Mouse (Mus musculus): ENCODE results near the gene Ugt2a3.
"Not testable (repeated sequence)": the region's sequence is repeated elsewhere in the genome, so short reads cannot be mapped to it uniquely, and the experiment has no call there.

Ugt2a3 gene

DNA sequence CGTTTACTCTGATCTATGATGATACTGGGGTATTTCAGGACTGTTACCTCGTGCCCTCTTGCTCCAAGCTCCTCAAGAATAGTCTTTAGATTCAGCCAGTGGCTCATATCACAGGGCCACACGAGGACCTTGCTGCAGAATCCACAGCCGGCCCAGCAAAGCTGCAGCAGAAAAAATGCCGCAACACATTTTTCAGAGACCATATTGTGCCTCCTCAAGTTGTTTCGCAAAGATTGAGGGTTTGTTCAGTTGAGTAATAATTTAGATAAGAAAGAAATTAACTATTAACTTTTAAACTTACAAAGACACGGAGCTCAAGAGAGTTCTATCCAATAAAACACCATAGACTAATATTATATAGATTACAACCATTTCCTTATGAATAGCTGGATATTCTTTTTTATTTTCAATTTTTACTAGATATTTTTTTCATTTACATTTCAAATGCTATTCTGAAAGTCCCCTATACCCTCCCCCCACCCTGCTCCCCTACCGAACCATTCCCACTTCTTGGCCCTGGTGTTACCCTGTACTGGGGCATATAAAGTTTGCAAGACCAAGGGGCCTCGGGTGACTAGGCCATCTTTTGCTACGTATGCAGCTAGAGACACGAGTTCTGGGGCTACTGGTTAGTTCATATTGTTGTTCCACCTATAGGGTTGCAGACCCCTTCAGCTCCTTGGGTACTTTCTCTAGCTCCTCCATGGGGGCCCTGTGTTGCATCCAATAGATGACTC lies at the start of gene Ugt2a3:
TSS of gene Ugt2a3 (minus strand) at position 235 of the 737 bp plus-strand sequence.
- DNase-seq (ENCODE audit: low spot score in 2 of 2), result no peak

DNA sequence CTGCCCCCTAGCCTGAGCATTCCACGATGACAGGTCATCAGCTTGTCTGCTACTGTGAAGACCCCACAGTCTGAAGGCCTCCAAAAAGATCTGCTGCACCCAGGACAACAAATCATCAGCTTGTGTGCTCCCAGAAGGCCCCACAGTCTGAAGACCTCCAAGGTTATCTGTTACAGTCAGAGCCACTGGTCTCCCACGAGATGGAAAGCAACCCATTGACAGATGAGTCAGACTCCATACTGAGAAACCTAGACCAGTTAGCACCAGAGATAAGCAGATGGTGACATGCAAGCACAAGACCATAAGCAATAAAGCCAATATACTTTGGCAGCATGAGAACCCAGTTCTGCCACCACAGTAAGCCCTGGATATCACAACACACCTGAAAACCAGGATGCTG lies 43.2 kb upstream of the Ugt2a3 start:
- DNase-seq (ENCODE audit: low spot score in 2 of 2), result no peak

DNA sequence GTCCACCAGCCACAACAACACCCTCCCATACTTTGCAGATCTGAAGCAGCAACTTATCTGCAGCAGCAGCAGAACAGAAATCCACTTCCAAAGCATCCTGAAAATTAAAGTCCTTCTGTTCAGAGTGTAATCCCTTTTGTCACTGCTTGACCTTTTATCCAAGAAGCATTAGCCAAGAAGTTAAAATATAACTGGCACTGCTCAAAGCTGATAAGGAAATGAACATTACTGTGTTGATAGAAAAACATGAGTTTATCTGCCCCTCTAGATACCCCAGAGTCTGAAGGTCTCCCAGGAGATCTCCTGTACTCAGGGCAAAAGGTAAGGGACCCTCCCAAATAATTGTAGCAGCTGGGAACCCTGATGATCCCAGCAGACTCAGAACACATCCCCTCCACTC lies 42.8 kb upstream of the Ugt2a3 start:
- DNase-seq (ENCODE audit: low spot score in 2 of 2), result no peak

DNA sequence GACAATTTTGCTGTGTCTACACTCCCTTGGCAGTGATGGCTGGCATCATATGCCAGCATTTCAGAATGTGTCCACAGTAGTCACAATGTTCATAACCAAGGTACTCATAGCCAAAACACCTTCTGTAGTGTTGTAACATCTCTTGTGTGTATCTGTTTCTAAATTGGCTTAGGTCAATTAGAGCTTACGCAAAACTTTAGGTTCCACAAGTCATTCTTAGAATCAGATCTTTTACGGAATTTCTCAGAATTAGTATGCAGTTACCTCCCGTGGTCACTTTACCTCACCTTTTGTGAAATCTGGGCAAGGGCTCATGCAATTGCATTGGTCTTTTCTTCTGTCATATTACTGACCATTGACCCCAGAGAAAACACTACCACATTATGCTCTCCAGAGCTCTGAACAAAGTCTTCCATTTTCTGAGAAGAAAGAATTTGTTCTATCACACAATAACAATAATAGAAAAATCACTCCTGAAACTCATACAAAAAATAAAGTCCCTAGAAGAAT lies 38.9 kb upstream of the Ugt2a3 start:
- DNase-seq (ENCODE audit: low spot score in 2 of 2), result no peak

DNA sequence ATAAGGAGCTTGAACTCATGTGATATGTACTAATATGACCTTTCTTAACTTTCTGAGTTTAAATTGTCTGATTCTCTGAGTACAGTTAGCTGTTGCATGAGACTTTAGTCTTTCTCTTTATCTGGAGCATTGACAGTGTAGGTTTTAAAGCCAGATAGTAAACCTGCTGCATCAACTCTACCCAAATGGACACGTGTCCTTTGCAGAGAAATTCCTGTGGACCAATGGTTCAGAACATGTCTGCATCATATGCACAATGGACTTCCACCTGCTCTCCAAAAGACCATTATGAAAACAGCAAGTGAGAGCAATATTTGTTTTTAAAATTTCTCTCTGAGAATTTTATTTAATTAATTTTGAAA lies 36.5 kb upstream of the Ugt2a3 start:
- no peak for DNase-seq (ENCODE audit: low spot score in 2 of 2)

DNA sequence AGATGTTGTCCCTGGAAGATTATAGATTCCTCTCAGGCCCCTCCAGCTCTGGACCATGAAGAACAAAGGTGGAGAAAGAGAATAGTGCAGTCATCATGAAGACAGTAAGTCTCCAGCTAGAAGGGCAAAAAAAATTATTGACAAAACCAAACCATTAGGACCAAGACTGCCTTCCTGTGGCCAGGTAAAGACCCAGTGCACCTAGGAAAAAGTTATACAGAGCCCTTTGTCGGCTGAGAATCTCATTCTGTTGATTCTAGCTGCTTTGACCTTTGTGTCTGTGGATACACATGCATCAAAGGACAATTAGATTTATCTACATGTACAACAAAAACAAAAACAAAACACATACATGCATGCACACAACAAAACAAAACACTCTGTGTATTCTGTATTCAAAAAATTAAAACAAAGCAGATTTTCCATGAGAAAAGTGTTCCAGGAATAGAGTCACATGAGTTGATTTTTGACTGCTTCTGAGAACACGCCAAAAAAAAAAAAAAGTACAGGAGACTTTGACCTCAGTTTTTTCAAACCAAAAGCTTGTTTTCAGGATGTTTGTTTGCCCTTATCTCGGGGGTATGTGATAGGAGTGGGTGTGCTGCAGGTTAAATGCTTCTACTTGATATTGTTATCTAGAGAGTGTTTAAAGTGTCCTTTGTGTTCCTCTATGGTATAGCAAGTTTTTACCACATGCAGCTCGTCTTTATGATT lies 36.0 kb upstream of the Ugt2a3 start:
- not testable (repeated sequence) for DNase-seq (ENCODE audit: low spot score in 2 of 2)

DNA sequence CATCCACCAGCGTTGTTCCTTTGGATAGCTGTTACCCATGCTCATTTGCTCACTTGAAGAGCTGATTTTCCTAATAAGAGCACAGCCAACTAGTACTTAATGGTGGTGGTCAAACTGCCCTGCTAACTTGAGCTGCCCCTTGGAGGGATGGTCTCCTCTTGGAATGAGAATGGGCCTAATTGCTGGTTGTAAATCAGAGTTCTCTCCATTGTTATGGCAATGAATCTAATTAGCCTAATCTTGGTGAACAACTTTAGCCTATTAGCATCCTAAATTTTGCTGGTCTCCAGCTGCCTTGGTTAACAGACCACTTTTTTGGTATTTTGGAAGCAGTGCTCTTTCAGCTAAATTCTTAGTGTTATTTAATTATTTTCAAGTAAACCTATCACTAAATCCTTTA lies 13.4 kb upstream of the Ugt2a3 start:
- DNase-seq (ENCODE audit: low spot score in 2 of 2), result no peak

DNA sequence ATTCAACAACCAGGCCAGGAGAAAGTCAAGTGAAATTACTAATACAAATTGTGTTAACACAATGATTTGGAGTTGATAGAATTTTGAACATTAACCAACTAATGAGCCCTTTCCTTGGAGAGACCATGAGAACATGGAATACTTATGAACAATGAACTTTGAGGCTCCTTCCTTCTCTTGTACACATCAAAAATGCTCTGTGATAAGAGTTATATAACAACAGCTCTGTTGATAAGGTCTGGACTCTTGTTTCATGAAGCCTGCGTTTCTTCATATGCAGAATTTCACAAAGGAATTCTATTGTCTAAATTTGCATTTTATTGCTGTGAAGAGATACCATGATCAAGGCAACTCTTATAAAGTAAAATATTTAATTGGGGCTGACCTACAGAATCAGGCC lies 12.2 kb upstream of the Ugt2a3 start:
- not testable (repeated sequence) for DNase-seq (ENCODE audit: low spot score in 2 of 2)

DNA sequence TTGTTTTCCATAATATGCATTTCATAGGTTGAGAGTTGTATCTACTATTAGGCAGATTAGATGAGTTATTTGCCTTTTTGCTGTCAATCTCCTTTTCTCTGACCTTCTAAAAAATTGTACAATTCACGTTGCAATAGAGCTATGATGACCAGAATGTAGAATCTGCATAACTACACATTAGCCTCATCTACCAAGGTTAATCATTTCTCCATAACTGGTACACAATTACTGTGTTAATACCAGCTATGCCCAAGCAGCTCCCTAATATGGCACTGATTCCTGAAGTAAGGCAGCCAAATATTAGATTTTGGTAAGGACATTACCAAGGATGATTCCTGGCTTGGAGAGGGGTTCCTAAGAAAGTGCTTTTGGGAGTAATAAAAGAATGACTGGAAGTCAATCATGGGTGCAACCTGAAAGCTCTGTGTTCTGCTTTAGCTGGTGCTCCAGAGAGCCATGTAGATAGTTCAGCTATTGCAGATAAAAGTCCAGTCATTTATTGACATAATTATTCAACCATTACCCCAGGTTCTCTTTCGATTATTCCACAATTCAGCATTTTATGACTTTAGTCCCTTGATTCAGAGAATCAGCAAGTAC lies 10.6 kb upstream of the Ugt2a3 start:
- DNase-seq (ENCODE audit: low spot score in 2 of 2), result not testable (repeated sequence)

DNA sequence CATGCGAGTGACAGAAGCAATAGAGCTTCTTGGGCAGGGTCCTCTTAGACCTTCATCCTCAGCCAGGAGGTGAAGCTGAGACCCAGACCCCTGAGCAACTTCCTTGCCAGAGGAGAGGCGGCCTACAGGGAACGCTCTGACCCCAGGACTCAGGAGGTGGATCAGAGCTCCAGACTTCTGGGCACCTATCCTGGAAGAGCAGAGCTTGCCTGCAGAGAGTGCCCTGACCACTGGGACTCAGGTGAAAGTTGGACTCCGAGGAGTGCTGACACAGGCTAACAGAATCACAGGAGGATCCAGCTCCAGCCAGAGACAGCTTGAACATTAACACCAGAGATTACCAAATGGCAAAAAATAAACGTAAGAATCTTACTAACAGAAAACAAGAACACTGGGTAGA lies 3.5 kb upstream of the Ugt2a3 start:
- no peak for DNase-seq (ENCODE audit: low spot score in 2 of 2)

DNA sequence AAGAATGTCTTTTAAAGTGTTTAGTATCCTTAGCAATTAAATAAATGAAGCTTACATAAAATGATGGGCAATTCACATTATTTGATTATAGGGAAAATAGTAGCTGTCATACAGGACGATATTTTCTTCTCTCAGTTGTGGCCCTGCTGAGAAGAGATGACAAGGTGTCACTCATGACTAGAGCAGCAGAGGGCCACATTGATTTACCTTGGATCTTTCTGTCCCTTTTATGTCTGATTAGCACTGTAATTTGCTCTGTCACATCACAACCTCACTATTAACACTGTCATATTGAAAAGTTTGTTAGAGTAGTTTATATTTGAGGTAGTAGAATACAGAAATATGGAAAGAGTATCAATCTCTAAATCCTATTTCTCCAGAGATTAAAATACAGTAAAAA lies 1.8 kb downstream of the Ugt2a3 start:
- DNase-seq (ENCODE audit: low spot score in 2 of 2), result no peak

DNA sequence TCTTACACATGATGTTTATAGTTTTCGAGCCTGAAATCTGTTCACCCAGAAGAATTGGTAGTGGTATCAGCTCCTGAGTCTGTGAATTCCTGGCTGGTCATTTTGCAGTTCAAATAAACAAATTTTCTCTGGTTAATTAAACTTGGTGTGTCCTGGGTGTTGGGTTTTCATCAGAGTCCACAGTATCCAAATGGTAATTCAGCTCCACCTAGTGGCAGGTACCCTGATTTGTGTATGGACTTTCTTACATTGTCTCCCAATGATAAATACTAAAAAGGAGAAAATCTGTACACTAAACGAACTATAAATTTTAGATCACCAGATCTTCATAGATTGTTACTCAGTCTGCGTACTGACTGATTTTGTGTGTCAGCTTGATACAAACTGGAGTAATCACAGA lies 3.4 kb downstream of the Ugt2a3 start:
- no peak for DNase-seq (ENCODE audit: low spot score in 2 of 2)

DNA sequence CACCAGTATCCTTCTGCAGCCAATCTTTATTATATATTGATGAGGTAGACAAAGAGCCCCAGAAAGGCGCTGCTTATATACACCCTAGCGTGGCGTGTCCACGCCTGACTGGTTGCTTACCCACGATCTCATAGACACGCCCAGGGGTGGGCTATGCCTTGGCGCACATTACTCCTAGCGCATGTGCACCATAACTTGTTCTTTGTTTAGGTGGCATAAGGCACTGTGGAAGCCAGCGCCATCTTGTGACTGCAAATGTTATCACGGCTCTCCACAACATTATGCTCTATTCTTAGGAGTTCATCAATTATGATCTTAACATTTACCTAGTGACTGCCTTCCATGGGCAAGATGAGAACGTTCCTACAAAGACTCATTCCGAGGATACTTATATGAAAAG lies 25.6 kb downstream of the Ugt2a3 start:
- no peak for DNase-seq (ENCODE audit: low spot score in 2 of 2)

DNA sequence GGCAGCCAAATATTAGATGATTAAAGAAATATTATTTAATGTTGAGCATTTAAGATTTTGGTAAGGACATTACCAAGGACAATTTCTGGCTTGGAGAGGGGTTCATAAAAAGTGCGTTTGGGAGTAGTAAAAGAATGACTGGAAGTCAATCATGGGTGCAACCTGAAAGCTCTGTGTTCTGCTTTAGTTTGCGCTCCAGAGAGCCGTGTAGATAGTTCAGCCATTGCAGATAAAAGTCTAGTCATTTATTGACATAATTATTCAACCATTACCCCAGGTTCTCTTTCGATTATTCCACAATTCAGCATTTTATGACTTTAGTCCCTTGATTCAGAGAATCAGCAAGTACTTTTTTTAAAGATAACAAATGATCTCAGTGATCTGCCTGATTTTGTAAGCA lies 50.8 kb downstream of the Ugt2a3 start:
- not testable (repeated sequence) for DNase-seq (ENCODE audit: low spot score in 2 of 2)

DNA sequence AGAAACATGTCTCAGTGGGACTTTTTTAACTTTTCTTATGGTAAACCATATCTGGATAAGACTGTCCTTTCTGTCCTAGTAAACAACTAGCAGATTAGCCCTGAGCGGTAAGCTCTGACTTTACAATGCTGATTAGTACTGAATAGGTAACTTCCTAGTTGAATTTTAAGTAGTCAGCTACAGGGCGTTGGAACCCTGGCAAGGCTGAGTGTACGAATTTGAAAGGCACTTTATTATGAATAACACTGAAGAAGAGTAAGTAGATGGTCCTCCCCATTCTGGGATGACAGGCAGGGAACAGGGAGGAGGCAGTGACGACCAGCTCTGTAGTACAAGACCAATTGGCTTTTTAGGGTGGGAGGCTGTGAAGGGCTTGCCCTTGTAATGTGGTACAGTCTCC lies 61.0 kb downstream of the Ugt2a3 start:
- not testable (repeated sequence) for DNase-seq (ENCODE audit: low spot score in 2 of 2)

DNA sequence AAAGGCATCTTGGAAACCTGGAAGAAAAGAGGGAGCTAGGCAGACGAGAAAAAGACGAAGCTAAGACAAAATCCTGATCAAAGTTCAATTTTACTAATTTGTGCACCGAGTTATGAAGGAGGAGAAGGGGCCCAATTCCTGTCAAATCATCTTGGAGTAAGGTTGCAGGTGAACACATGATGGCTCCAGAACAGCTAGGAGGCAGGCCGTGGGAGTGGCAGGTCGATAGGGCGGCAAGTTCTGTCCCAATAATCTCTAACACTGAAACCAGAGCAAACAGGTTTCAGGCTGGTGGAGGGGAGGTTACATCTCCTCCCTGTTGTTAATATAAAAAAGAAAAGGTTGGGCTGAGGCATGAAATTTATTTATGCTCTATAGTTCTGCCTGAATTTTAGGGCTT lies 61.4 kb downstream of the Ugt2a3 start:
- DNase-seq (ENCODE audit: low spot score in 2 of 2), result no peak

Data from frontal cortex, postnatal 10 days (tissue).